Comparison of ENCODE assay signal across 8 mouse cellular contexts in the genomic region with DNA sequence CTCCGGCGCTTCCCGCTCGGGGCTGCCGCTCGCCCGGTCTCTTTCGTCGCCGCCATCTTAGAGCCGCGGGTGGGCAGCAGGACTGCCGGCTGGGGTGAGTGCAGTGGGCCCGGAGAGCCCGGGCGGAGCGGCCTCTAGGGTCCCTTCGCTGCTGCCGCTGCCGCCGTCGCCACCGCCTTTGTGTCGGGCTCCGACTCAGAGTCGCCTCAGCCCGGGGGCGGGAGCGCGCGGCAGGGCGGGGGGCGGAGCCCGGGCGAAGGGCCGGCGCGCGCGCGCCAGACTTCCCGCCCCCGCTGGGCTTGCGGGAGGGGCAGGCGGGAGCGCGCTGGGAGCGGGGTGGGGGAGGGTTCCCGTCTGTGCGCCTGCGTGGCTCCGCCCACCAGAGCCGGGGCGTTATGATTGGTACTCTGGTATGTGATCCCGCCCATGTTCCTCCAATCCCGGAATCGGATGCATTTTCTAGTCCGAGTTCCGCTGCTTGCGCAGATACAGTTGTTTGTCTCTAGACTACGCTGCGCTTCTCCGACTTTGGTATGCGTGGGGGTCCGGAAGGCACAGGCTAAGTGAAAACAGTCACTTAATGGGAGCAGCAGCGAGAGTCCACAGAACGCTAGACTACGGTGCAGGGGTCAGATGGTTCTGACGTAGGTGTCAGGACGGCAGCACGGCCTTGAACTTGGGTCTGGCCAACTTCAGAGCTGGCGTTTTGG. TPM values are rescaled to one million over a fixed set of nuclear protein-coding genes. Genes with fewer than 3 reads are reported as not detected.
DNase-seq lines count a peak whose midpoint lies in the region; ATAC-seq and TF ChIP-seq lines count a peak whose summit lies in the region.

No protein-coding gene starts in this region.

- H3K4me3 ChIP-seq in G1E (ENCODE audit: low read depth, low read length): peak overlapping the region; percentile 90
- peak overlapping the region; percentile 70 for H3K4me3 ChIP-seq in forebrain, embryonic 16.5 days (replicated peaks; ENCODE audit: low read length)
- H3K4me3 ChIP-seq in neural tube, embryonic 14.5 days (ENCODE audit: low read depth, low read length): peak overlapping the region; percentile 96
- H3K4me3 ChIP-seq in testis, adult 2 months (ENCODE audit: control insufficient read depth, low read depth, low read length): peak overlapping the region; percentile 97

- peaks cover 38% of the 10 kb centered on the region for H3K4me1 ChIP-seq in G1E (ENCODE audit: insufficient read depth, low read depth, low read length)
- peaks cover 19% of the 10 kb centered on the region for H3K4me1 ChIP-seq in forebrain, embryonic 16.5 days (replicated peaks; ENCODE audit: control insufficient read depth, insufficient read depth, low read length)
- peaks cover 22% of the 10 kb centered on the region for H3K4me1 ChIP-seq in neural tube, embryonic 14.5 days (ENCODE audit: control insufficient read depth, insufficient read depth, low read length)
- H3K4me1 ChIP-seq in testis, adult 2 months (ENCODE audit: control insufficient read depth, insufficient read depth, low read length): peaks cover 14% of the 10 kb centered on the region

- H3K9me3 ChIP-seq in G1E (replicated peaks): no peaks in the 10 kb centered on the region
- no peaks in the 10 kb centered on the region for H3K9me3 ChIP-seq in forebrain, embryonic 16.5 days (ENCODE audit: control insufficient read depth, low read length)
- no peaks in the 10 kb centered on the region for H3K9me3 ChIP-seq in neural tube, embryonic 14.5 days (ENCODE audit: control insufficient read depth, low read length)

- under 1% methylated on average over 68 of the region's 72 CpGs for WGBS in forebrain, embryonic 16.5 days
- WGBS in neural tube, embryonic 14.5 days: under 1% methylated on average over 62 of the region's 72 CpGs

- H3K4me2 ChIP-seq in forebrain, embryonic 16.5 days (ENCODE audit: low read length): peak overlapping the region; percentile 73
- H3K4me2 ChIP-seq in neural tube, embryonic 14.5 days (ENCODE audit: low read depth, low read length): peak overlapping the region; percentile 99

- no peak for TF ChIP-seq CTCF in G1E (IDR thresholded peaks at IDR 0.05; ENCODE audit: low read depth, low read length)
- TF ChIP-seq CTCF in testis, adult 2 months (IDR thresholded peaks at IDR 0.05; ENCODE audit: control insufficient read depth, insufficient read depth, insufficient replicate concordance, low read depth, low read length): no peak; the same call in 1 of the 2 replicates

- intact Hi-C loops in heart, postnatal 36 days (cut with DNase I): loop anchor here (1.0 to 5.0 kb wide), 2 partner anchors 32 to 47 kb away; partner anchors contain the start of genes Ctsa, Neurl2 and Zfp335

- H3K9ac ChIP-seq in forebrain, embryonic 16.5 days (replicated peaks; ENCODE audit: low read depth, low read length): peak overlapping the region; percentile 100
- H3K9ac ChIP-seq in neural tube, embryonic 14.5 days (replicated peaks; ENCODE audit: low read depth, low read length): peak overlapping the region; percentile 100

- H3K27ac ChIP-seq in forebrain, embryonic 16.5 days (ENCODE audit: low read length): peak overlapping the region; percentile 100
- peak overlapping the region; percentile 100 for H3K27ac ChIP-seq in neural tube, embryonic 14.5 days (ENCODE audit: low read depth, low read length)
- H3K27ac ChIP-seq in testis, adult 2 months (ENCODE audit: control insufficient read depth, insufficient read depth, low read depth, low read length): peak overlapping the region; percentile 100

- H3K36me3 ChIP-seq in G1E (replicated peaks): peaks cover 41% of the 10 kb centered on the region
- H3K36me3 ChIP-seq in forebrain, embryonic 16.5 days (ENCODE audit: control insufficient read depth, insufficient read depth): peaks cover 9% of the 10 kb centered on the region
- H3K36me3 ChIP-seq in neural tube, embryonic 14.5 days (ENCODE audit: control insufficient read depth, insufficient read depth, low read length): peaks cover 15% of the 10 kb centered on the region
- H3K36me3 ChIP-seq in testis, adult 2 months (ENCODE audit: control insufficient read depth, insufficient read depth, low read length): peaks cover 2% of the 10 kb centered on the region; the same call in 1 of the 2 replicates

- DNase-seq in G1E (ENCODE audit: low spot score): peak; percentile 91
- DNase-seq in cerebellum, adult 18-20 months: peak; percentile 90 to 95
- peak; percentile 92 to 93 for DNase-seq in heart, postnatal 36 days
- DNase-seq in layer of hippocampus, adult 18-20 months (ENCODE audit: low spot score in 2 of 2): peak; percentile 91 to 97
- DNase-seq in lung, adult 18-20 months: peak; percentile 93 to 95

- TF ChIP-seq POLR2A in testis, adult 2 months (IDR thresholded peaks at IDR 0.05; ENCODE audit: control insufficient read depth, low read depth, low read length): peak; percentile 87

- peak; percentile 79 for ATAC-seq in G1E (ENCODE audit: extremely low read depth, insufficient number of reproducible peaks, low FRiP score, poor library complexity, severe bottlenecking)
- ATAC-seq in forebrain, embryonic 16.5 days: peak; percentile 90
- ATAC-seq in neural tube, embryonic 14.5 days (ENCODE audit: low read depth): peak; percentile 87

- H3K27me3 ChIP-seq in G1E (ENCODE audit: insufficient read depth, low read length): no peaks in the 10 kb centered on the region
- H3K27me3 ChIP-seq in forebrain, embryonic 16.5 days (replicated peaks; ENCODE audit: control insufficient read depth, insufficient read depth, low read length): no peaks in the 10 kb centered on the region
- H3K27me3 ChIP-seq in neural tube, embryonic 14.5 days (ENCODE audit: control insufficient read depth, insufficient read depth, low read length): no peaks in the 10 kb centered on the region
- H3K27me3 ChIP-seq in testis, adult 2 months (ENCODE audit: control insufficient read depth, insufficient read depth, low read length): no peaks in the 10 kb centered on the region

RNA-seq across cellular contexts. Expression of gene Pcif1, which starts 0.6 kb away (rescaled TPM):
- 54.7 and 61.3 TPM in 2 replicates for total RNA-seq in G1E (2014; fragmentation: Nextera tagmentation)
- total RNA-seq in G1E (2017): 31.7 and 35.5 TPM in 2 replicates
- polyA plus RNA-seq in G1E (2012): 137 TPM in 2 replicates
- 79.3 and 93.7 TPM in 2 replicates for polyA plus RNA-seq in forebrain, embryonic 16.5 days (2015; fragmentation: Nextera tagmentation; extraction: Ambion mirVana)
- 10 to 100 TPM; 34.1 to 34.5 TPM for total RNA-seq in heart, postnatal 36 days (2021)
- 10 to 100 TPM; 41.9 to 45.2 TPM for total RNA-seq in layer of hippocampus, adult 18-20 months (2021)
- 78.0 and 82.1 TPM in 2 replicates for polyA plus RNA-seq in neural tube, embryonic 14.5 days (2014; fragmentation: Nextera tagmentation; extraction: Ambion mirVana)
- 17.0 and 19.3 TPM in 2 replicates for polyA plus RNA-seq in testis, adult 2 months (2012; rRNA removed)

RNA-seq across cellular contexts. Expression of gene Pltp, which starts 22.2 kb away (rescaled TPM):
- total RNA-seq in G1E (2014; fragmentation: Nextera tagmentation): not detected in 2 replicates
- not detected in 2 replicates for total RNA-seq in G1E (2017)
- not detected in 2 replicates for polyA plus RNA-seq in G1E (2012)
- polyA plus RNA-seq in forebrain, embryonic 16.5 days (2015; fragmentation: Nextera tagmentation; extraction: Ambion mirVana): 45.7 and 63.9 TPM in 2 replicates
- total RNA-seq in heart, postnatal 36 days (2021): 10 to 100 TPM; 40.3 to 46.3 TPM
- total RNA-seq in layer of hippocampus, adult 18-20 months (2021): 10 to 100 TPM; 77.0 to 77.9 TPM
- 59.0 and 136 TPM in 2 replicates for polyA plus RNA-seq in neural tube, embryonic 14.5 days (2014; fragmentation: Nextera tagmentation; extraction: Ambion mirVana)
- 18.0 and 23.7 TPM in 2 replicates for polyA plus RNA-seq in testis, adult 2 months (2012; rRNA removed)

RNA-seq across cellular contexts. Expression of gene Zfp335, which starts 31.8 kb away (rescaled TPM):
- total RNA-seq in G1E (2014; fragmentation: Nextera tagmentation) (30.6 and 31.4 TPM in 2 replicates), G1E (2017) (8.7 and 9.8 TPM in 2 replicates)
- 48.3 and 49.6 TPM in 2 replicates for polyA plus RNA-seq in G1E (2012)
- 16.2 and 19.9 TPM in 2 replicates for polyA plus RNA-seq in forebrain, embryonic 16.5 days (2015; fragmentation: Nextera tagmentation; extraction: Ambion mirVana)
- total RNA-seq in heart, postnatal 36 days (2021): 10 to 100 TPM in 1 of 2 experiments, 1 to 10 TPM in 1; 8.5 to 10.0 TPM
- total RNA-seq in layer of hippocampus, adult 18-20 months (2021): 10 to 100 TPM; 25.9 to 26.8 TPM
- polyA plus RNA-seq in neural tube, embryonic 14.5 days (2014; fragmentation: Nextera tagmentation; extraction: Ambion mirVana): 14.3 and 14.5 TPM in 2 replicates
- 9.8 and 10.6 TPM in 2 replicates for polyA plus RNA-seq in testis, adult 2 months (2012; rRNA removed)

RNA-seq across cellular contexts. Expression of gene Neurl2, which starts 46.5 kb away (rescaled TPM):
- total RNA-seq in G1E (2014; fragmentation: Nextera tagmentation) (not detected in 2 replicates), G1E (2017) (0.27 TPM in 1 of 2 replicates, not detected in the other)
- 0.10 TPM in 1 of 2 replicates, not detected in the other for polyA plus RNA-seq in G1E (2012)
- 5.9 and 7.0 TPM in 2 replicates for polyA plus RNA-seq in forebrain, embryonic 16.5 days (2015; fragmentation: Nextera tagmentation; extraction: Ambion mirVana)
- total RNA-seq in heart, postnatal 36 days (2021): 10 to 100 TPM; 46.2 to 51.4 TPM
- 1 to 10 TPM; 2.5 to 3.0 TPM for total RNA-seq in layer of hippocampus, adult 18-20 months (2021)
- polyA plus RNA-seq in neural tube, embryonic 14.5 days (2014; fragmentation: Nextera tagmentation; extraction: Ambion mirVana): 5.8 and 7.2 TPM in 2 replicates
- polyA plus RNA-seq in testis, adult 2 months (2012; rRNA removed): 1.2 and 1.3 TPM in 2 replicates

RNA-seq across cellular contexts. Expression of gene Ctsa, which starts 47.0 kb away (rescaled TPM):
- 24.7 and 40.4 TPM in 2 replicates for total RNA-seq in G1E (2014; fragmentation: Nextera tagmentation)
- 58.7 and 67.0 TPM in 2 replicates for total RNA-seq in G1E (2017)
- 37.0 and 68.2 TPM in 2 replicates for polyA plus RNA-seq in G1E (2012)
- polyA plus RNA-seq in forebrain, embryonic 16.5 days (2015; fragmentation: Nextera tagmentation; extraction: Ambion mirVana): 98.9 and 102 TPM in 2 replicates
- 100 to 1,000 TPM; 103 to 106 TPM for total RNA-seq in heart, postnatal 36 days (2021)
- 100 to 1,000 TPM; 103 TPM for total RNA-seq in layer of hippocampus, adult 18-20 months (2021)
- 81.2 and 102 TPM in 2 replicates for polyA plus RNA-seq in neural tube, embryonic 14.5 days (2014; fragmentation: Nextera tagmentation; extraction: Ambion mirVana)
- 22.7 and 25.9 TPM in 2 replicates for polyA plus RNA-seq in testis, adult 2 months (2012; rRNA removed)

Comparison
In these comparisons a context has a peak if more than half of its experiments do, and no peak if none do; other contexts are left out.
1. Peak in every context shown above with its lines: DNase-seq, ATAC-seq, H3K4me3 ChIP-seq and H3K27ac ChIP-seq.
2. RNA of gene Pltp, which starts 22.2 kb away (polyA plus RNA-seq): 59.0 to 136 TPM in neural tube, embryonic 14.5 days, 45.7 to 63.9 TPM in forebrain, embryonic 16.5 days and 18.0 to 23.7 TPM in testis, adult 2 months; not detected in G1E; every median in the first group is over 10 times any median in the second.